Mouse (Mus musculus) midbrain, embryonic 15.5 days (tissue): ENCODE measurements around the gene Irgc1. TPM values are rescaled to one million over a fixed set of nuclear protein-coding genes. Genes with fewer than 3 reads are reported as not detected.
A peak's percentile ranks its signal among the peaks of the same experiment; 100 is the strongest.

Experiments
- ATAC-seq: fragments of 200-750 bp; cut with Nextera tagmentation; replicated peaks from 2 replicates; pipeline ENCODE4 v1.8.0; 2017; ENCODE audit warnings: moderate TSS enrichment
- H3K27ac ChIP-seq: fragments of 300-500 bp; sonication (generic); 2 replicates; pipeline ENCODE4 v1.5.1; 2015; ENCODE audit warnings: mild to moderate bottlenecking, inconsistent platforms
- H3K27me3 ChIP-seq: fragments of 300-500 bp; sonication (generic); replicated peaks from 2 replicates; pipeline ENCODE4 v1.6.1; 2015; ENCODE audit warnings: inconsistent platforms
- H3K36me3 ChIP-seq: fragments of 300-500 bp; sonication (generic); replicated peaks from 2 replicates; pipeline ENCODE4 v1.6.1; 2015; ENCODE audit warnings: inconsistent platforms
- H3K4me1 ChIP-seq: fragments of 300-500 bp; sonication (generic); 2 replicates; pipeline ENCODE4 v1.6.1; 2015; ENCODE audit warnings: inconsistent platforms
- H3K4me2 ChIP-seq: fragments of 300-500 bp; sonication (generic); 2 replicates; pipeline ENCODE4 v1.6.1; 2015; ENCODE audit warnings: inconsistent platforms, mild to moderate bottlenecking, moderate library complexity
- H3K4me3 ChIP-seq: fragments of 300-500 bp; sonication (generic); 2 replicates; pipeline ENCODE4 v1.5.1; 2015; ENCODE audit warnings: mild to moderate bottlenecking, inconsistent platforms
- H3K9ac ChIP-seq: fragments of 300-500 bp; sonication (generic); 2 replicates; pipeline ENCODE4 v1.6.1; 2015; ENCODE audit warnings: mild to moderate bottlenecking, inconsistent platforms
- H3K9me3 ChIP-seq: fragments of 300-500 bp; sonication (generic); 2 replicates; pipeline ENCODE4 v1.6.1; 2016; ENCODE audit warnings: inconsistent platforms
- WGBS: fragments of 180-500 bp; shearing (Covaris S2); methylation state at CpG from one replicate; pipeline ENCODE4 v1.1.7; 2015; ENCODE audit warnings: mixed read lengths; 5-methylcytosine and 5-hydroxymethylcytosine counted together
- polyA plus RNA-seq: library from polyadenylated mRNA; unstranded; fragments of >200 nt; fragmentation: Nextera tagmentation; extraction: Ambion mirVana; gene quantifications from 2 replicates; pipeline ENCODE4 v1.2.1, GENCODE M21; 2015

Gene Irgc1
- polyA plus RNA-seq, 1 experiment from 2014 or later, result not detected

DNA sequence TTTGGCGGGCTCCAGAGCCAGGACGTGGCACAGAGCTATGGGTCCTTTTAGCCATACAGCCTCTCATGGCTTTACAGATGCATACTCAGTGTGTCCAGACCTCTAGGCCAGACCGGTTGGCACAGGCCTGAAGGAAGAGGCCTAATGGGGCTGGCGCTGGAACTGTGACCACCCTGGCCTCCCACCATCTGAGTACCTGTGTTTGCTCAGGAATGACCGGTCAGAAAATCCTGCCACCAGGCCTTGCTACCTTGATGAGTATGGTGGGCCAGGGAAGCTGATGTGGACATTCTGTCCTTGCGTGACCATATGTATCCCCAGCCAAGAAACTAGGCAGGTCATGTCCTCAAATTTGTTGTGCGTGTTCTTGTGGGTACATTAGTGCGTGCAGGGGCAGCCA lies 24.9 kb downstream of the Irgc1 start:
- Histone ChIP-seq H3K36me3 (no peaks in the 10 kb centered on the region), H3K4me2 (no peak overlapping the region), H3K27ac (no peak overlapping the region), H3K4me3 (no peak overlapping the region), H3K4me1 (no peaks in the 10 kb centered on the region), H3K27me3 (no peaks in the 10 kb centered on the region), H3K9me3 (no peaks in the 10 kb centered on the region), H3K9ac (no peak overlapping the region)
- 96% methylated on average over 8 of the region's 8 CpGs for WGBS
- ATAC-seq, result no peak

DNA sequence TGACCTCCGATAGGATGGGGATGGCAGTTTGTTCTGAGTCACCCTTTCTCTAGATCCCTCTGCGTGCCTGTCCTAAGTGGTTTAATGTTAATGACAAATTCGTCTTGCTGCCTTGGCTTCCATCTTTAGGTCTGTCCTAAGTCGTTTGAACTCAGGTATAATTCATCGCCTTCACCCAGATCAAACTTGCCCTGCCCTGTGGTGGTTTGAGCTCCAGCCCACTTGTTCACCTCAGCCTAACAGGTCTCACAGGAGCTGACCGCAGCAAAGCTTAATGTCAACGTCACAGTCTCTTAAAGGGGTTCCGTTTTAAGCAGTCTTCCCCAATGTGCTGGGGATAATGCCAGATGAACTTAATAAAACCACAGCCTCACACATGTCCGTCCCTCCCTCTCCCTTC lies 26.2 kb downstream of the Irgc1 start:
- H3K4me2 ChIP-seq, result no peak overlapping the region
- no peak overlapping the region for H3K9ac ChIP-seq
- no peaks in the 10 kb centered on the region for H3K9me3 ChIP-seq
- no peaks in the 10 kb centered on the region for H3K4me1 ChIP-seq
- no peak overlapping the region for H3K4me3 ChIP-seq
- H3K36me3 ChIP-seq, result 0 out of 2 replicates have a peak, but pooled peaks cover 3% of the 10 kb centered on the region
- no peak for ATAC-seq
- H3K27ac ChIP-seq, result no peak overlapping the region
- WGBS, result 87% methylated on average over 9 of the region's 9 CpGs
- no peaks in the 10 kb centered on the region for H3K27me3 ChIP-seq

DNA sequence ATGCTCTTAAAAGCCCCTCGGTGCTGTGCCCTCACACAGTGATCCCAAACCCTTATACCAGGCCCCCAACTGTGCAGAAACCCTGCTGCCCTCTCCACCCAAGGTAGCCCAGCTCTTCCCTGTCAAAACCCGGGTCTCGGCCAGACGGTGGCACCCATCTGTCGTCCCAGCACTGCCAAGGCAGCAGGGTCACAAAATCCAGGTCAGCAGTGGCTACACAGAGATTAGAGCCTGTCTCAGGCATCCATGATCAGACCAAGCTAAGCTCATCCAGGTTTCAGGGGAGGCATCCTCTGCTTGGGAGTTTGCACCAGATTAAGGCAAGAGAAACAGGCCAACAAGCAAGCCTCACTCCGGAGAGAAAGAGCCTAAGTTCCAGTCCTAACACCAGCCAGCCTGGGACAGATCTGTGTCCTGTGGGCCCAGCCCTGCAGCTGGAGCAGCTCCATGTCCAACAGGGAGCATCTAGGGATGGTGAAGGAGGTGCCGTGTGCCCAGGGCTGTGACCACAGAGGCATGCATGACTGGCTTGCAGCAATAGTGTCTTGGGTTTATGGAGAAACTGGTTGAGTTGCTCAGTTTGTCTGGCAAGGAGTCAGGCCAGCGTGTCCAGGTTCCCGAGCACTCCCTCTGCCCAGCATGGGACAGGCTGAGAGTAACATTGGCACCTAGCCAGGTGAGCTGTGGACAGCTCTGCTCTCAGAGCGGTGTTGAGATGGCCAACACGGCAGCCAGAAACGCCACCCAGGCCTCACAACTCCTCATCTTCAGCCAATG lies 28.0 kb downstream of the Irgc1 start:
- no peak overlapping the region for H3K9ac ChIP-seq
- no peak overlapping the region for H3K4me3 ChIP-seq
- H3K4me2 ChIP-seq, result no peak overlapping the region
- no peaks in the 10 kb centered on the region for H3K9me3 ChIP-seq
- WGBS, result 76% methylated on average over 12 of the region's 12 CpGs
- no peak for ATAC-seq
- 0 out of 2 replicates have a peak, but pooled peaks cover 4% of the 10 kb centered on the region for H3K4me1 ChIP-seq
- no peak overlapping the region for H3K27ac ChIP-seq
- H3K36me3 ChIP-seq, result 0 out of 2 replicates have a peak, but pooled peaks cover 3% of the 10 kb centered on the region
- H3K27me3 ChIP-seq, result no peaks in the 10 kb centered on the region

DNA sequence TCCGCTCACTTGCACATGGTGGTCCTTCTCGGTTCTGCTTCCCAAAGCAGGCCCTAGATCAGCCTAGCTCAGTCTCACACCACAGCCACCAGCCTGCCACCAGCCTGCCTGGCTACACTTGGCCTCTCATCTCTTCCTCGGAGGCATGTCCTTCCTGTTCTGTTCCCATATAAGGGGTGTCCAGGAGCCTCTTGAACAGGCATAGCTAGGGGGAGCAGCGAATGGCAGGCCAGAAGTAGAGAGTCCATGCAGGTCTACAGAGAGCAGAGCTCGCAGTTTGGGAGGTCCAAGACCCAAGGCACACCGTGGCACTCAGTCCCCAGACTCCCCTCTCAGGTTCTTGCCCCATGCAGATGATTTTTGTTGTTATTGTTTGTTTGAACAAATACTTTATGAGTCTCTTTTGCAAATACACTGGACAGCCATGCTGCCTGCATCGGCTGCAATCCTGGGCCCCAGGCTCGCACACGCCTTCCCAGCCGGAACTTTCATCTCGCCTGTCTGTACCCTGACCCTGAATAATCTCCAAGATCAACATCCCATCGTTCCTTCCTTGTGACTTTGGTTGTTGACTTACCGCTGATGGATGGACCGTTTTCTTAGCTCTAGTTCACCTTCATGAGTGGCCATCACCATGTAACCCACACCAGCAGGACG lies 28.9 kb downstream of the Irgc1 start:
- Histone ChIP-seq H3K9ac (no peak overlapping the region), H3K4me1 (0 out of 2 replicates have a peak, but pooled peaks cover 5% of the 10 kb centered on the region), H3K4me2 (no peak overlapping the region), H3K27me3 (no peaks in the 10 kb centered on the region), H3K9me3 (no peaks in the 10 kb centered on the region), H3K27ac (no peak overlapping the region), H3K36me3 (0 out of 2 replicates have a peak, but pooled peaks cover 3% of the 10 kb centered on the region), H3K4me3 (no peak overlapping the region)
- 91% methylated on average over 15 of the region's 15 CpGs for WGBS
- no peak for ATAC-seq

DNA sequence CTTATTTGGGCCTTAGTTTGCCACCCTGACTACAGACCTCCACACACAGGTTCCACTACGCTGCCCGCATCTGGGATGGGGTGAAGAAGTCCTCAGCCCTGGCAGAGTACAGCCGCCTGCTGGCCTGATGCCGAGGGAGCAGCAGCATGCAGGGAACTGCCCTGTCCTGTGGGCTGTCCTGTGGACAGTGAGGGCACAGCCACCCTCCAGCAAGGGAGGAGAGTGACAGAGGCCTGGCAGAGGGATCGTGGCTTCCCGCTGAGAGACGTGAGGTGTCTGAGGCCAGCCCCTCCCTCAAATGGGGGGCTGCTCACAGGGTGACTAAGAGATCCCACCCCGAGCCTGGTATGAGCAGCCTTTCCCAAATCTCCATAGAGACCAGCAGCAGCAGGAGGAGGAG lies 29.8 kb downstream of the Irgc1 start:
- 50% methylated on average over 8 of the region's 8 CpGs for WGBS
- Histone ChIP-seq H3K27ac (no peak overlapping the region), H3K27me3 (no peaks in the 10 kb centered on the region), H3K36me3 (0 out of 2 replicates have a peak, but pooled peaks cover 4% of the 10 kb centered on the region), H3K4me2 (no peak overlapping the region), H3K4me3 (no peak overlapping the region), H3K4me1 (0 out of 2 replicates have a peak, but pooled peaks cover 5% of the 10 kb centered on the region), H3K9me3 (no peaks in the 10 kb centered on the region), H3K9ac (no peak overlapping the region)
- ATAC-seq, result no peak

DNA sequence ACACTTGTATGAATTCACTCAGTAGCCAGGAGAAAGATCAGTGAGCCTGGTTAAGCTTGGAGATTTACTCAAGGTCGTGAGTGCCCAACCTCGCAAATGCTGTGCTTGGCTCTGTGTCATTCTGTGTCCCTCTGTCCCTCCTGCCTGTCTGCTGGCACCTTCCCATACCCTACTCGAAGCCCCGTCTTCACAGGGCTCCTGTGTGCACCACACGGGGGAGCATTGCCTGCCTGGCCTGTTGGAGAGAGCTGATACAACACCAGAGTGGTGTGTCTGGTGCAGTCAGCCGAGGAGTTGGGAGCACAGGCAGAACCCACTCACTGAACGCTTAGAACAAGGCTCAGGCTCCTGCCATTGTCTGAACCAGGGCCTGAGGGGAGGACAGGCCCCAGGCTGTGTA lies 30.4 kb downstream of the Irgc1 start:
- H3K4me2 ChIP-seq, result no peak overlapping the region
- no peak overlapping the region for H3K9ac ChIP-seq
- H3K36me3 ChIP-seq, result 0 out of 2 replicates have a peak, but pooled peaks cover 6% of the 10 kb centered on the region
- 54% methylated on average over 7 of the region's 7 CpGs for WGBS
- no peak for ATAC-seq
- H3K27ac ChIP-seq, result no peak overlapping the region; the same call in 1 of the 2 replicates
- H3K4me3 ChIP-seq, result no peak overlapping the region
- 0 out of 2 replicates have a peak, but pooled peaks cover 5% of the 10 kb centered on the region for H3K4me1 ChIP-seq
- H3K9me3 ChIP-seq, result no peaks in the 10 kb centered on the region
- H3K27me3 ChIP-seq, result no peaks in the 10 kb centered on the region

DNA sequence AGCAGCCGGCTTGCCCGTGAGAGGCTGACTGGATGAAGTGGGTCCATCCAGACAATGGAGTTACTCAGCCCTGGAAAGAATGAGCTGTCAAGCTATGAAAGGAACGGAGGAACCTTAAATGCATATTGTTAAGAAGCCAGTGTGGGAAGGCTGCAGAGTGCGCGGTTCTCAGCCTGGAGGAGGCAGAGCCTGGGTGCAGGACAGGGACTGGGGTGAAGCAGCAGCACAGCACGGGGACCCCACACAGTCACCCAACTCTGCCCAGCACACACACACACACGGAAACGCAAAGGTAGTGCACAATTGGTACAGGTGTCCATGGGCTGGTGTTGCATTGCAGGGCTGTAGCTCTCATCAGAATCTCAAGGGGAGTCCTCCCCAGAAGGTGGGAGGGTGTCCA lies 32.5 kb downstream of the Irgc1 start:
- Histone ChIP-seq H3K4me2 (no peak overlapping the region), H3K27me3 (no peaks in the 10 kb centered on the region), H3K9me3 (no peaks in the 10 kb centered on the region), H3K9ac (no peak overlapping the region), H3K27ac (no peak overlapping the region), H3K4me1 (0 out of 2 replicates have a peak, but pooled peaks cover 5% of the 10 kb centered on the region), H3K4me3 (no peak overlapping the region), H3K36me3 (0 out of 2 replicates have a peak, but pooled peaks cover 6% of the 10 kb centered on the region)
- ATAC-seq, result 0 out of 2 replicates have a peak, but pooled peaks have one; percentile 22
- 31% methylated on average over 8 of the region's 8 CpGs for WGBS

DNA sequence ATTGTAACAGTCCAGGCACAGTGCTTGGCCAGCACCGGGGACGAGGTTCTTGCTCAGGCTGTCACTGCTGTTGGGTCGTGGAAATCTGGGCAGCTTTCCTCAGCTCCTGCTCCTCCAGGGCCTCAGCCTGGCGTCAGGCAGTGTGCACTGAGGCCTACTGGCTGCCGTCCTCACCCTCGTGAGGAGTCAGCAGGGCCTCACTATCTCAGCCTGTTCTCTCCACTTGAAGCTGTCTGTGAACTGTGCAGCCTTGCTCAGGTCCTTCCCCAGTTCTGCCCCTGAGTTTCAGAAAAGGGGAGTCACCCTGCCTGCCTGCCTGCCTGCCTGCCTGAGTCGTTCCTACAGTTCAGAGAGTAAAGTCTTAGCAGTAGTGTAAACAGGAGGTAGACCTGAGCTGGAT lies 36.8 kb downstream of the Irgc1 start:
- Histone ChIP-seq H3K9me3 (no peaks in the 10 kb centered on the region), H3K27ac (no peak overlapping the region), H3K4me1 (0 out of 2 replicates have a peak, but pooled peaks cover 5% of the 10 kb centered on the region), H3K9ac (no peak overlapping the region), H3K27me3 (no peaks in the 10 kb centered on the region), H3K36me3 (0 out of 2 replicates have a peak, but pooled peaks cover 3% of the 10 kb centered on the region), H3K4me3 (no peak overlapping the region), H3K4me2 (no peak overlapping the region)
- no peak for ATAC-seq
- 85% methylated on average over 7 of the region's 7 CpGs for WGBS

DNA sequence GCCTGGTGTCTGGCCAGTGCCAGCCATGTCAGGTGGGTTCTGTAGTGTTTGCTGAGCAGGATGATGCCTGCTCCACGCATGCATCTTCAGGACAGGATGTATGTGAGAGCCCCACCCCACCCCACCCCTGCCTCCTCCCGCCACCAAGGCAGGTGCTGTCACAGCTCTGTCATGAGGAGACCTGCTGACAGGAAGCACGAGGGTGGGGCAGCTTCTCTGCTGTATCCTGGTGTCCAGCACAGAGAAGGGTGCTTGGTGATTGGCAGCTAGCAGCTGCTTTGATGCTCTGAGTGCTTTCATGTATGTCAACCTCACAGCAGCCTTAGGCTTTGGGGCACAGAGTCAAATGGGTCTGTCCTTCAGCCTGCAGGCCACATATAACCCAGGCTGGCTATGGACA lies 38.5 kb downstream of the Irgc1 start:
- no peak for ATAC-seq
- H3K9me3 ChIP-seq, result no peaks in the 10 kb centered on the region
- no peak overlapping the region for H3K4me2 ChIP-seq
- WGBS, result 83% methylated on average over 3 of the region's 3 CpGs
- 0 out of 2 replicates have a peak, but pooled peaks cover 3% of the 10 kb centered on the region for H3K36me3 ChIP-seq
- no peak overlapping the region for H3K27ac ChIP-seq
- no peaks in the 10 kb centered on the region for H3K27me3 ChIP-seq
- no peak overlapping the region for H3K4me3 ChIP-seq
- no peaks in the 10 kb centered on the region for H3K4me1 ChIP-seq
- no peak overlapping the region for H3K9ac ChIP-seq

DNA sequence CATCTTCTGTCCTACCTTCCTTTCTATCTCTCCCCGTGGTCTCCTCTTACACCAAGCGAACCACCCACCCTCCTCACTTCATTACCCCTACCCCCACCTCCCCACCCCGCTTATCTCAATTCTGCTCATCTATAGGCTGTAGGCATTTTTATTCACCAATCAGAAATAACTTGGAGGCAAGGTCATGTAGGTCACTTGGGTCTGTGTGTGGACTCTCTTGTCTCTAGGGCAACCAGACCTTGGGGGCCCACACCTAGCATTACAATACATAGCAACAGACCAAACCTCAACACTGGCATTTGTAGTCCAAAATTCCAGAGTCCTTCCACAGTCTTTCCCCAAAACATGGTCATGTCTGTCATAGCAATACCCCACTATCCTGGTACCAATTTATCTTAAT lies 41.3 kb downstream of the Irgc1 start:
- no peak for ATAC-seq
- H3K27ac ChIP-seq, result no peak overlapping the region
- H3K4me1 ChIP-seq, result peaks cover 9% of the 10 kb centered on the region
- H3K27me3 ChIP-seq, result no peaks in the 10 kb centered on the region
- H3K4me2 ChIP-seq, result no peak overlapping the region
- H3K4me3 ChIP-seq, result no peak overlapping the region
- H3K36me3 ChIP-seq, result 0 out of 2 replicates have a peak, but pooled peaks cover 2% of the 10 kb centered on the region
- 89% methylated on average over 3 of the region's 3 CpGs for WGBS
- no peak overlapping the region for H3K9ac ChIP-seq
- H3K9me3 ChIP-seq, result no peaks in the 10 kb centered on the region

DNA sequence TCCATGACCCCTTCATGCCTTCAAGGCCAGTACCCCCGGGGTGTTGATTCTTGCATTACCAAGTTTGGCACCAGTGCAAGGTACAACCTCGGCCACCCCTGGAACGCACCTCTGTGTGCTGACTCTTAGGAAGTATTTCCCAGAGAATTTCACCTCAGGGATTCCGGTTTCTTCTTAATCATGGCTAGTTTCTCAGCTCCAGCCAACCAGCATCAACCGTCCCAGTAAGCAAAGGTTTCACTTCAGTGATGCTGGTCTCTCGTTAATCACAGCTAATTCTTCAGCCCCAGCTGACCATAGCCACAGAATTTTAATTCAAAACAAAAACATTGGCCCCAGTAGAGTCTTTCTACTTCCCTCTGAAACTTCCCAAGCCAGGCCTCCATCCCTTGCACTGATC lies 42.0 kb downstream of the Irgc1 start:
- peaks cover 9% of the 10 kb centered on the region; the same call in 1 of the 2 replicates for H3K36me3 ChIP-seq
- H3K9me3 ChIP-seq, result no peaks in the 10 kb centered on the region
- WGBS, result 91% methylated on average over 6 of the region's 6 CpGs
- H3K27me3 ChIP-seq, result no peaks in the 10 kb centered on the region
- H3K27ac ChIP-seq, result no peak overlapping the region
- H3K9ac ChIP-seq, result no peak overlapping the region
- peaks cover 9% of the 10 kb centered on the region for H3K4me1 ChIP-seq
- no peak for ATAC-seq
- no peak overlapping the region for H3K4me3 ChIP-seq
- H3K4me2 ChIP-seq, result no peak overlapping the region

DNA sequence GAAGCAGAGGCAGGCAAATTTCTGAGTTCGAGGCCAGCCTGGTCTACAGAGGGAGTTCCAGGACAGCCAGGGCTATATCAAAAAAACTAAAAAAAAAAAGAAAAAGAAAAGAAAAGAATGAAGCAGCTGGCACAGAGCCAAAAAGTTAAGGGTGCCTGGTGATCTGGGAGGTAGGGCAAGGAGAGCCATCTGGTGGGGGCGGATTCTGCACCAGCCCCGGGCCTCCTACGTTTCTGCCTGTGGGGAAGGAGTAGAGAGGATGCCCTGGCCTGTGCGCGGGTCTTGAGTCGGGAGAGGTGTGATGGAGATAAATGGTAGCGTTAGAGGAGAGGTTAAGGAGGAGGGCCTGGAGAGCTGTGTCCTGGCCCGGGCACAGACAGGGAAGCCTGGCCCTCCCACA lies 43.9 kb downstream of the Irgc1 start:
- Histone ChIP-seq H3K9ac (no peak overlapping the region), H3K27ac (no peak overlapping the region), H3K36me3 (peaks cover 24% of the 10 kb centered on the region), H3K27me3 (no peaks in the 10 kb centered on the region), H3K9me3 (no peaks in the 10 kb centered on the region), H3K4me2 (no peak overlapping the region), H3K4me3 (no peak overlapping the region), H3K4me1 (peaks cover 9% of the 10 kb centered on the region)
- ATAC-seq, result no peak
- 90% methylated on average over 9 of the region's 9 CpGs for WGBS
